Mouse (Mus musculus): ENCODE measurements around the gene D930007J09Rik. TPM values are rescaled to one million over a fixed set of nuclear protein-coding genes. Genes with fewer than 3 reads are reported as not detected.

The D930007J09Rik gene
- total RNA-seq (2023): not detected in 2 replicates

DNA sequence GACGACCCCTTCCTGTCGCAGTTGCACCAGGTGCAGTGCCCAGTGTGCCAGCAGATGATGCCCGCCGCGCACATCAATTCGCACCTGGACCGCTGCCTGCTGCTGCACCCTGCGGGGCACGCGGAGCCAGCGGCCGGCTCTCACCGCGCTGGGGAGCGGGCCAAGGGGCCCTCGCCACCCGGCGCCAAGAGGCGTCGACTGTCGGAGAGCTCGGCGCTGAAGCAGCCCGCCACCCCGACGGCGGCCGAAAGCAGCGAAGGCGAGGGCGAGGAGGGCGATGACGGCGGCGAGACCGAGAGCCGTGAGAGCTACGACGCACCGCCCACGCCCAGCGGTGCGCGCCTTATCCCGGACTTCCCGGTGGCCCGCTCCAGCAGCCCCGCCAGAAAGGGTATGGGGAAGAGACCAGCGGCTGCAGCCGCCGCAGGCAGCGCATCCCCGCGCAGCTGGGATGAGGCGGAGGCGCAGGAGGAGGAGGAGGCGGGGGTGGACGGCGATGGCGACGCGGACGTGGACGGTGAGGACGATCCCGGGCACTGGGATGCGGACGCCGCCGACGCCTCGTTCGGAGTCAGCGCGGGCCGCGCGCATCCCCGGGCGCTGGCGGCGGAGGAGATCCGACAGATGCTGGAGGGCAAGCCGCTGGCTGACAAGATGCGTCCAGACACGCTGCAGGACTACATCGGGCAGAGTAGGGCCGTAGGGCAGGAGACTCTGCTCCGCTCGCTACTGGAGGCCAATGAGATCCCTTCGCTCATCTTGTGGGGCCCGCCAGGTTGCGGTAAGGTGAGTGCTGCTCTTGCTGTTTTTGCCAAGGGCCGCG is at the start of gene D930007J09Rik:
Gene D930007J09Rik, minus strand, starts transcription at position 591 of the 823 bp plus-strand sequence.

DNA sequence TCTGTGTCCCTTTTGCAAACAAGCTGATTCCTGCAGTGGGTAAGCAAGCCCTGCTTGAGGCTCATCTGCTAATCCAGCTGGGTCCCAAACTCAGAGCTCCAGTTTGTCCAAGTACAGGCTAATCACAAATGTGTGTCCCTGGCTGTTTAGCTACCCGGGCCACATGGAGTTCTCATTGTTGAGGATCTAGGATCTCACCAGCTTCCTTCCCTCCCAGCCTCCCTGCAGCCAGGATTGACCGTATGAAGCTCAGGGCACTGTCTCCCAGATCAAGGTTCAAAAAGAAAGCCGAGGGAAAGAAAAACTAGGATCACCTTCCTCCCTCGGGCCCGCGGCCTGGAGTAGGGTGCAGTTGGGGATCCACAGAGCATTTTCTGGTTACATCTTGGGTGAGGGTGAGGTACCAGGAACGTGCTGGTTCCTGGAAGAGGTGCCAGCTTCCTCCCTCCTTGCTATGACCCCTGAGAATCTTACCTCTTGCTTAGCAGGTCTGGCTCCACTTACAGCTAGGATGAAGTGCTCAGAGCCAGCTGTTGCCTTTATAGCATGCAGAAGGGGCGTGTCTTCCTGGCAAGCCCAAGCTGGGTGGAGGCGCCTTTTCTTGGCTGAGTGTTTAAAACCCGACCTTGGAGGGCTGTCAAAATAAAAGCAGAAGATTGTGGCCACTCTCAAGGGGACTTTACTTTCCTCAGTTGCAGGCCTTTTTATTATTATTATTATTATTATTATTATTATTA is 48.2 kb upstream of the D930007J09Rik start, which contains the start of gene Serpinb1a:
Gene Serpinb1a, minus strand, starts transcription at position 518 of the 737 bp plus-strand sequence.

DNA sequence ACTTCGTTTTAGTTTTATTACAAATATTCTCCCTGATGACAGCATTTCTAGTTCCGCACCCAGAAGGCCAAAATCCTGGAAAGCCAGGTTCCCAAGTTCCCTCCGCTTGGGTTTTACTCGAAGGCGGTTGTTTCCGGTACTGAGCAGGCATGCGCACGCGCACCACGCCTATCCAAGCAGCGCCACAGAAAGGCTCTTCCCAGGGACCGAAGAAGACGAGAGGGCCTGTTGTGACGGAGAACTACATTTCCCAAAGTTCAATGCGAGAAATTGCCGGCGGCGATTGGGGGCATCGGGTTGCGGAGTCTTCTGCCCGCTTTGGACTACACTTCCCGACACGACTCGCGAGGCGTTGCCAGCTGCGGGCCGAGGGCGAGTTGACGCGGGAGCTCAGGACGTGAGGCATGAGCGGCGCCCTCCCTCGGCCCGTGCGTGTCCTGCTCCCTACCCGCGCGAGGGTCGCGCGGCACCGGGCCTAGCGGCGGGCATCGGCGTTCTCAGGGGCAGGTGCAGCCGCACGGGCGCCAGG is 892 bp downstream of the D930007J09Rik start, which contains the start of gene Wrnip1:
Gene Wrnip1, plus strand, starts transcription at position 346 of the 529 bp plus-strand sequence.

DNA sequence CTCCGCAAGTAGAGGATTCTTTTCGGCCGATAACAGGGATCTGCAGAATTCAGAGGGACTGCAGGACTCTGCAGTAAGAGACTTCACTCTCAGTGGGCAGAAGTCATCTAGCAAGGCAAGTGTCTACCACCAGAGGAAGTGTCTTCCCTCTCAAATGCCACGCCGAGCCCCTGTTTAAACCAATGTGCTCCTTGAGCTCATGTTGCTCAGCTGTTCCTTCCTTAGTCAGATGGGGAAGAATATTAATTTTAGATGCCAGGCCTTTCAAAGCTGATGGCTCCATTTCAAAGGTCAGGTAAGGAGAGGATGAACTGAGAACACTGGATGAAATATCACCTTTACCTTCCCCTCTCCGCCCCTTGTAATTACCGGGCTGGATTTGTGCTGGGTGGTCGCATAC is 18.8 kb downstream of the D930007J09Rik start, which contains the start of gene Mylk4:
Gene Mylk4, minus strand, starts transcription at position 139 of the 400 bp plus-strand sequence.

Other genes starting within 250 kb of the D930007J09Rik start
- not detected in 2 replicates for gene Mylk4, start 18.9 kb downstream of the D930007J09Rik start, total RNA-seq (2023)
- 8.7 and 9.3 TPM in 2 replicates for gene Wrnip1, start 811 bp downstream of the D930007J09Rik start, total RNA-seq (2023)
- 322 and 334 TPM in 2 replicates for gene Serpinb1a, start 48.3 kb upstream of the D930007J09Rik start, total RNA-seq (2023)
- gene Serpinb1c, start 95.4 kb upstream of the D930007J09Rik start, total RNA-seq (2023): not detected in 2 replicates
- gene Serpinb6b, start 162.4 kb upstream of the D930007J09Rik start, total RNA-seq (2023): not detected in 2 replicates
- gene Serpinb9, start 200.4 kb upstream of the D930007J09Rik start, total RNA-seq (2023): 0.23 and 0.25 TPM in 2 replicates
- gene Serpinb9b, start 224.6 kb upstream of the D930007J09Rik start, total RNA-seq (2023): not detected in 2 replicates

All from neutrophil, adult 65 days (primary cell).